In genomic region chr14:78300914-78301313, GRCm38 (mm10) we compare ENCODE assay signal across 23 mouse cellular contexts. TPM values are rescaled to one million over a fixed set of nuclear protein-coding genes. Genes with fewer than 3 reads are reported as not detected.
DNase-seq lines count a peak whose midpoint lies in the region; ATAC-seq lines count a peak whose summit lies in the region.
"Had no signal": no experiment of that assay in that cellular context is flagged by ENCODE, and none has a peak within 500 bp of the region (broad histone marks: within the 10 kb centered on the region; RNA-seq: fewer than 3 reads in every experiment).

No protein-coding gene starts in this region.

- no peak for DNase-seq in layer of hippocampus, adult 11-12 months (ENCODE audit: low spot score)
- DNase-seq in neural tube, embryonic 10.5 days (ENCODE audit: extremely low spot score, low spot score): no peak
- DNase-seq: adrenal gland, adult 8-10 months; adrenal gland, postnatal 14 days; adrenal gland, postnatal 36 days; cerebellum, adult 11-12 months; cerebellum, adult 2 months; cerebellum, adult 9-10 months; cerebellum, postnatal 10 days; cerebellum, postnatal 25 days; embryo, embryonic 11 days; forebrain, postnatal 0 days had no signal

- peak; percentile 56; the same call in 1 of the 2 replicates for ATAC-seq in common myeloid progenitor, adult 5-6 weeks (replicated peaks; ENCODE audit: low read depth, poor library complexity, severe bottlenecking)
- ATAC-seq in inflammation-experienced regulatory T-cells, adult 6 months: peak; percentile 30
- peak; percentile 54 for ATAC-seq in megakaryocyte progenitor cell, adult 5-6 weeks (replicated peaks; ENCODE audit: poor library complexity)
- ATAC-seq in megakaryocyte-erythroid progenitor cell, adult 5-6 weeks (replicated peaks; ENCODE audit: low FRiP score, low TSS enrichment, poor library complexity, severe bottlenecking): no peak
- ATAC-seq: activated CD4-positive, CD25-positive, alpha-beta regulatory T cell, adult 4 months; forebrain, embryonic 13.5 days; forebrain, embryonic 15.5 days; forebrain, postnatal 0 days; Patski had no signal

RNA-seq across cellular contexts. Expression of gene Tnfsf11, which starts 6.9 kb away (rescaled TPM):
- total RNA-seq in common myeloid progenitor, adult 5-6 weeks (2017): 0.23 TPM in 1 of 2 replicates, not detected in the other
- 10 to 100 TPM in 2 of 3 experiments, 1 to 10 TPM in 1; 8.9 to 19.7 (median 14.2) TPM for polyA plus RNA-seq in inflammation-experienced regulatory T-cells, adult 6 months (2017; shearing (Covaris generic))
- total RNA-seq in megakaryocyte progenitor cell, adult 5-6 weeks (2015): not detected in 2 replicates
- not detected in 2 replicates for total RNA-seq in megakaryocyte progenitor cell, adult 5-6 weeks (2017)
- total RNA-seq in megakaryocyte-erythroid progenitor cell, adult 5-6 weeks (2014; fragmentation: Nextera tagmentation): not detected in 2 replicates
- not detected in 2 replicates for total RNA-seq in megakaryocyte-erythroid progenitor cell, adult 5-6 weeks (2017)
- total RNA-seq: adrenal gland, adult 18-20 months; adrenal gland, adult 8-10 months; adrenal gland, postnatal 14 days; G1E had no signal
- polyA plus RNA-seq: cerebellum, adult 2 months; erythroblast, embryonic 14.5 days; forebrain, embryonic 15.5 days; G1E; Patski had no signal
